Mouse (Mus musculus) kidney, postnatal 0 days (tissue): Measurements from ENCODE around the gene Gm10309. TPM values are rescaled to one million over a fixed set of nuclear protein-coding genes. Genes with fewer than 3 reads are reported as not detected.

ENCODE experiments used
- ATAC-seq: fragments of 200-750 bp; cut with Nextera tagmentation; replicated peaks from 2 replicates; pipeline ENCODE4 v1.8.0; 2017; ENCODE audit warnings: low read depth, moderate number of reproducible peaks, moderate TSS enrichment, moderate library complexity; ENCODE audit not compliant: low FRiP score
- DNase-seq: peaks from one replicate; pipeline ENCODE4 v3.0.0-alpha.2; 2016; ENCODE audit warnings: low spot score
- H3K27ac ChIP-seq: fragments of 300-500 bp; sonication (generic); 2 replicates; pipeline ENCODE4 v1.5.1; 2014; ENCODE audit warnings: mild to moderate bottlenecking
- H3K27me3 ChIP-seq: fragments of 300-500 bp; sonication (generic); 2 replicates; pipeline ENCODE4 v1.6.1; 2014; ENCODE audit warnings: low read length, mixed read lengths; ENCODE audit not compliant: insufficient read depth
- H3K36me3 ChIP-seq: fragments of 300-500 bp; sonication (generic); 2 replicates; pipeline ENCODE4 v1.6.1; 2014; ENCODE audit warnings: low read length, mixed read lengths; ENCODE audit not compliant: insufficient read depth
- H3K4me1 ChIP-seq: fragments of 300-500 bp; sonication (generic); replicated peaks from 2 replicates; pipeline ENCODE4 v1.6.1; 2014; ENCODE audit warnings: antibody characterized with exemption, low read length, mixed read lengths; ENCODE audit not compliant: insufficient read depth
- H3K4me2 ChIP-seq: fragments of 300-500 bp; sonication (generic); 2 replicates; pipeline ENCODE4 v1.6.1; 2014; ENCODE audit warnings: mild to moderate bottlenecking, low read length, moderate library complexity, mixed read lengths
- H3K4me3 ChIP-seq: fragments of 300-500 bp; sonication (generic); replicated peaks from 2 replicates; pipeline ENCODE4 v1.5.1; 2014; ENCODE audit warnings: low read depth, low read length
- H3K9ac ChIP-seq: fragments of 300-500 bp; sonication (generic); 2 replicates; pipeline ENCODE4 v1.6.1; 2014; ENCODE audit warnings: low read depth, low read length
- H3K9me3 ChIP-seq: fragments of 300-500 bp; sonication (generic); replicated peaks from 2 replicates; pipeline ENCODE4 v1.6.1; 2016; ENCODE audit warnings: low read length, inconsistent platforms, mixed read lengths
- CTCF ChIP-seq: IDR thresholded peaks from 2 replicates; pipeline ENCODE4 v1.5.1; 2016; ENCODE audit warnings: antibody characterized with exemption, low read depth, mild to moderate bottlenecking, moderate library complexity
- WGBS: fragments of 180-500 bp; shearing (Covaris S2); extraction: QIAGEN DNeasy Blood & Tissue Kit; methylation state at CpG from one replicate; pipeline ENCODE4 v1.1.7; 2014; 5-methylcytosine and 5-hydroxymethylcytosine counted together
- polyA plus RNA-seq: library from polyadenylated mRNA; unstranded; fragments of >200 nt; fragmentation: Nextera tagmentation; extraction: Ambion mirVana; gene quantifications from 2 replicates; pipeline ENCODE4 v1.2.1, GENCODE M21; 2015

The Gm10309 gene
- polyA plus RNA-seq, 1 experiment from 2014 or later, result 0.18 TPM

DNA sequence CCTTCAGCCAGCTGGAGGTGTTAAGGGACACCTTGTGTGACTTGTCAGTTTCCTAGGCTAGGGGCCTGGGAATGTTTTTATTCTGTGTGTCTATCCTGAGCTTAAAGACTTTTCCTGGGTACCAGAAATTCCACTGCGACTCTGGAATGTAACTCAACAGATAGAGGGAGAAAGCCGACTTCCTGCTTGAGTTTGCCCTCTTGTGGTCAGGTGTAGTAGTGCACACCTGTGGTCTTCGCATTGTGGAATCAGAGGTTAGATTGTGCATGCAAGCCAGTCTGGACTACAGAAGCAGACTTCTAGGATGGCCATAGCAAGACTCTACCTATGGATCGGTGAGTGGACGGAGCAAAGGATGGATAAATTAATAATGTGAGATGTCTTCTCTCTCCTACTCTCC is 33.3 kb downstream of the Gm10309 start:
- 52% methylated on average over 5 of the region's 5 CpGs for WGBS
- Histone ChIP-seq H3K27me3 (no peaks in the 10 kb centered on the region), H3K4me2 (no peak overlapping the region), H3K9ac (no peak overlapping the region), H3K9me3 (no peaks in the 10 kb centered on the region), H3K27ac (no peak overlapping the region), H3K4me3 (no peak overlapping the region), H3K36me3 (no peaks in the 10 kb centered on the region), H3K4me1 (peaks cover 11% of the 10 kb centered on the region)
- ATAC-seq, result no peak
- peak; percentile 80 for TF ChIP-seq CTCF
- peak; percentile 54 for DNase-seq

DNA sequence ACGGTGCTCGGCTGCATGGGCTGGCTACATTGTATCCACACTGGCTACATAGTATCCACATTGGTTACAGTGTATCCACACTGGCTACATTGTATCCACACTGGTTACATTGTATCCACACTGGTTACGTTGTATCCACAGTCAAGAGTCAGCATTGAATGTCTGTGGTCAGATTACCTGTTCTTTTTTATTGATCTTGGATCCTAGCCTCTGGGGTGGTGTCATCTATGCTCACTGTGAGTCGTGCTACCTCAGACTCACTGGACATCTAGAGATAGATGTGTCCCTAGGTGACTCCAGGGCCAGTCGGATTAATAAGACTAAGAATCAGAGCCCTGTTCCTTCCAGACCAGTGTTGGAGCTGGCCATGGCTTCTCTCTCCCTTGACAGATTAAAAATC is 34.9 kb downstream of the Gm10309 start:
- DNase-seq, result no peak
- ATAC-seq, result no peak
- H3K36me3 ChIP-seq, result no peaks in the 10 kb centered on the region
- H3K4me2 ChIP-seq, result no peak overlapping the region
- no peak overlapping the region for H3K27ac ChIP-seq
- peaks cover 11% of the 10 kb centered on the region for H3K4me1 ChIP-seq
- no peaks in the 10 kb centered on the region for H3K27me3 ChIP-seq
- no peak overlapping the region for H3K4me3 ChIP-seq
- 81% methylated on average over 5 of the region's 5 CpGs for WGBS
- H3K9ac ChIP-seq, result no peak overlapping the region
- H3K9me3 ChIP-seq, result no peaks in the 10 kb centered on the region
- no peak for TF ChIP-seq CTCF

DNA sequence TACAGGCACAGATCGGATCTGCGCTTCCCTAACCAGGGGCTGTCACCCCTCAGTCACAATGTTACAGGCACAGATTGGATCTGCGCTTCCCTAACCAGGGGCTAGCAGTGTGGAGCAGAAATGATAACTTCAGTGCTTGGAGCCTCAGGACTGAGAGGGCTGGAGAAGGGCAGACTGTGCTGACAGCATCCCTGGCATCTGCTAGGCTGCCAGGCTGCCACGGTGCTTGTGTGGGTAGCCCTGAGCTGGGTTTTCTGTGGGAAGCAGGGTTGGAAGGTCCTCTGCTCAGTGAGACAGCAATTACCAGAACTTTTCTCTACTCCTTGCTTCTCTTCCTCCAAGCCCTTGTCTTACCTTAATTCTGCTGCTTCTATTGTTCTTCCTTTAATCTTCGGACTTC is 37.1 kb downstream of the Gm10309 start:
- TF ChIP-seq CTCF, result no peak
- Histone ChIP-seq H3K9me3 (no peaks in the 10 kb centered on the region), H3K27me3 (no peaks in the 10 kb centered on the region), H3K9ac (no peak overlapping the region), H3K27ac (no peak overlapping the region), H3K4me3 (no peak overlapping the region), H3K4me1 (peaks cover 20% of the 10 kb centered on the region), H3K4me2 (no peak overlapping the region), H3K36me3 (no peaks in the 10 kb centered on the region)
- ATAC-seq, result no peak
- 81% methylated on average over 5 of the region's 5 CpGs for WGBS
- DNase-seq, result no peak

DNA sequence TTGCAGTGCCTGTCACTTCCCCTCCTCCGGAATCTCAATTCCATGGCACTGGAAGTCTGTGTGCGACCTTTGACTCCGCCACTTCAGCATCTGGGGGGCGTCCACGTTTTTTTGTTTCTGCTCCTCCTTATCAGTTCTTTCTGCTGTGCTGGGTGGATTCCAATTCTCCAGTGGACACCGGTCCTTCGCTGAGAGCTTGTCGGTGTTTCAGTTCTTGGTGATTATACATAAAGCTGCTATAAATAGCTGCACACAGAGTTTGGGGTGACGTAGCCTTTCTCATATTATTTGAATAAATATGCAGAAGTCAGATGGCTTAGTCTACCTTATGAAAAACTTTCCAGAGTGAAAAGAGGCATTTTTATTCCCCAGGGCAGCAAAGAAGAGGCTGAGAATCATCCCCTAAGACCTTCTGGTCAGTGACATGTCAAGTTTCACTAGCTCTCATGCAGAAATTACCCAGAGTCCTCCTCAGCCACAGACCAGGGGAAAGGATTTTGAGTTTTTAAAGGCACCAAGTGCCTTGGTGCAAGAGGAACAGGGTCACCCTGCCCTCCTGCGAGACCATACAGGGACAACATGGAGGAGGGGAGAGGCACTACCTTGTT is 37.6 kb downstream of the Gm10309 start:
- DNase-seq, result no peak
- H3K4me2 ChIP-seq, result no peak overlapping the region
- H3K4me3 ChIP-seq, result no peak overlapping the region
- H3K4me1 ChIP-seq, result peaks cover 20% of the 10 kb centered on the region
- no peak for ATAC-seq
- TF ChIP-seq CTCF, result no peak
- no peaks in the 10 kb centered on the region for H3K9me3 ChIP-seq
- WGBS, result 43% methylated on average over 10 of the region's 10 CpGs
- H3K27me3 ChIP-seq, result no peaks in the 10 kb centered on the region
- no peak overlapping the region for H3K27ac ChIP-seq
- H3K9ac ChIP-seq, result no peak overlapping the region
- H3K36me3 ChIP-seq, result no peaks in the 10 kb centered on the region

DNA sequence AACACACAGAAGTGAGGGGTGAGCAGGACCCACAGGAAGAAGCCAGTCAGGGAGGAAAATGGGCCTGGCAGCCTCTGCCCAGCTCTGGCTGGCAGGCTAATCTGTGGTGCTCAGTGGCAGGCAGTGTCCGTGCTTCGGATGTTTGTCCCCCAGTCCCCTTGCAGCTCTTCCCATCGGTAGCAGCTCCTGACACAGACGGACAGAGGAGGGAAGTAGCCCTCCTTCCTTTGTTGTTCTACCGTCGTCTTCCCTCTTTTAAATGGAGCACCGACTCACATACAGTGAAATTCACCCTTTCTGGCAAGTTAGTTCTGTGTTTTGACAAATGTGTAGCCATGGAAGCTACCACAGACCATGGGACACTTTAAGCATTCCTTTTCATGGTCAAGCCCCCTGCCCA is 38.2 kb downstream of the Gm10309 start:
- TF ChIP-seq CTCF, result no peak
- Histone ChIP-seq H3K27ac (no peak overlapping the region), H3K27me3 (no peaks in the 10 kb centered on the region), H3K4me1 (peaks cover 20% of the 10 kb centered on the region), H3K36me3 (no peaks in the 10 kb centered on the region), H3K4me2 (no peak overlapping the region), H3K9me3 (no peaks in the 10 kb centered on the region), H3K4me3 (no peak overlapping the region), H3K9ac (no peak overlapping the region)
- ATAC-seq (no peak), DNase-seq (no peak)
- 23% methylated on average over 7 of the region's 7 CpGs for WGBS

DNA sequence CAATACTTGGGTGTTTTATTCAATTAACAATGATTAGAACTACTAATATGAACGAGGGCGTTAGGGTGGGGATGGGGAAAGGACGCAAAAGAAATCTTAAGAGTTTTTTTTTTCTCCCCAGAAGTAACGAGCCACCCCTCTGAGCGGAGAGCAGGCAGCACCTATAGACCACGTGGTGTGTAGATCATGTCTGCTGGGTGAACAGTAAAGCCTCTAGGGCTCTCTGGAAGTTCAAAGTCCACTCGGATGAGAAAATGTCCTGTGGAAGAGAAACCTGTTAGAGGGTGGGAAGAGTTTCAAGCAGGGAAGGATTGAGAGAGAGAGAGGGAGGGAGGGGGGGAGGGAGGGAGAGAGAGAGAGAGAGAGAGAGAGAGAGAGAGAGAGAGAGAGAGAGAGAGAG is 38.6 kb downstream of the Gm10309 start:
- Histone ChIP-seq H3K36me3 (no peaks in the 10 kb centered on the region), H3K27ac (peak overlapping the region; percentile 16; the same call in 1 of the 2 replicates), H3K27me3 (no peaks in the 10 kb centered on the region), H3K9me3 (no peaks in the 10 kb centered on the region), H3K4me2 (no peak overlapping the region), H3K4me1 (peaks cover 20% of the 10 kb centered on the region), H3K9ac (no peak overlapping the region), H3K4me3 (no peak overlapping the region)
- WGBS, result 68% methylated on average over 7 of the region's 7 CpGs
- DNase-seq (no peak), ATAC-seq (no peak)
- no peak for TF ChIP-seq CTCF

DNA sequence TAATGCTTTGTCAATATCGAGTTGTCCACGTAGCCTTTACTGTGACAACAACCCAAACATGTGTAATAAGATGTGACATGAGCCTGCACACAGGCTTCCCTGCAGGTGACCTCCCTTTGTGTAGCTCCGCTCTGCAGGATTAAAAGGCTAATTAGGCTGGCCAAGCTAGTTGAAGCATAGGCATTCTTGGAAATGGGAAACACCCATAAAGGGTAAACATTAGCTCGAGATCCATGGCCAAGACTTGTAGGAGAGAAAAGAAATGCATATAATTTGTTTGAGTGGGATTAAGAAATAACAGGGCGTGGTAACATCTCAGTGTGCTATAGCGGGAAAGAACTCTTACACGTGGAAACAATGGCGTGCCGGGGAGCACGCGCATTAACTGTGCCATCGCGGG is 39.2 kb downstream of the Gm10309 start:
- Histone ChIP-seq H3K27ac (peak overlapping the region; percentile 16; the same call in 1 of the 2 replicates), H3K36me3 (no peaks in the 10 kb centered on the region), H3K4me3 (no peak overlapping the region), H3K4me1 (peaks cover 20% of the 10 kb centered on the region), H3K4me2 (no peak overlapping the region), H3K9ac (no peak overlapping the region), H3K9me3 (no peaks in the 10 kb centered on the region), H3K27me3 (no peaks in the 10 kb centered on the region)
- no peak for ATAC-seq
- peak; percentile 64 for DNase-seq
- TF ChIP-seq CTCF, result no peak
- 58% methylated on average over 13 of the region's 13 CpGs for WGBS
